Mouse (Mus musculus): ENCODE measurements at regions not wholly inside any gene's neighbourhood (a gene's known extent, or its start where the extent isn't known, plus 50 kb on each side); places are given as distances from the start of the nearest gene placed in this dataset.

DNA sequence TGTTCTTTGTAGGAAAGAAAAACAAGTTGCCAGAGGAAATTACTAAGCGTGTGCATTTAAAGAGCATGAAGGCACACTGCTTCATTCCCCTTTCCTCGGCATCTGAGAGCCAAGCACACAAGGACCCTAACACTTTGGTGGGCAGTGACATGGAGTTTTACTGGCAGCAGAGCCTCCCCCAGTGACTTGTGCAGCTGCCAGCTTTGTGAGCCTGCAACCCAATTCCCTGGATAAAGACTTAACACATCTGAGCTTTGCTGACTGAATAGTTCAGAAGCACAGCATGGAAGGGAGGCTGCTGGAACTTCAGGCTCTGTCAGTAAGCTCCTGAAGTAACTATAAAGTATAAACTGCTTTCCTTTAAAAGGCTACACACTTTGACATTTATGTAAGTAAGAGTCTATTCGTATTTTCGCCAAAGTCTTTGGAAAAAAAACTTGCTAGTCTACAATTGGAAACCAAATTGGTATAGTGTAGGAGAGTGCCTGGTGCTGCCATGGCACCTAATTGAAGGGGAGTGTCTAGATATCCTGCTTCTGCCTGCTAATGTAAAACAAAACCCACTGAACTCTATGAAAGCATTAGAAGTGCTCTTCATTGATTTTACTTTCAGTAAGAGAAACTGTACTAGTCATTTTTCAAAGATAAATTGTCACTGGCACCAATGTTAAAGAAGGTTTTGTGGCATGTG, 236.8 kb upstream of the Ttc14 start (continued):
- TF ChIP-seq USF1 (IDR thresholded peaks at IDR 0.05; ENCODE audit: low read depth, low read length): no peak
- no peak for TF ChIP-seq POLR2AphosphoS2 (IDR thresholded peaks at IDR 0.05; ENCODE audit: low read depth, low read length)
- TF ChIP-seq TBP (conservative IDR thresholded peaks at IDR 0.05; ENCODE audit: low read depth, low read length): no peak
- TF ChIP-seq CHD1 (IDR thresholded peaks at IDR 0.05; ENCODE audit: low read depth, low read length): no peak

DNA sequence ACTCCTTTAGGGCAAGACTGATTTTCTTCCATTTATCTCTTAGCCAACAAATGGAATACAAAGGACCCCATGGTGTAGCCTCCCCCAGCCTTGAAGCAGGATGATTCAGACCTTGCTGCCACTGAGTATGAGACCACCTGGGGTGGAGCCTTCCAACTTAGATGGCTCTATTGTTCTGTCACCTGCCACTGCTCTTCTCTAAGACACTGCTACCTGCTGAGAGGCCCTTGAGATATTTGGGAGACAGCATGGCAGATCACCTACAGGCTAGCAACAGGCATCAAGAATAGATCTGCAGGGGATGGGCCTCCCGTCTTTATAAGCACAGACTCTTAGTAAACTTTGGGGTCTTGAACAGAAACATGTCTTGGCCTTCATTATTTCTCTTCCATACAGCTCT, 219.0 kb upstream of the Ttc14 start:
- dilution Hi-C loops (cut with MboI; ENCODE audit: extremely low pct_ligation_motif_present, extremely low pct_unique_long_range_greater_than_20kb, low sequenced_read_pairs) (no loop called here), in situ Hi-C loops (cut with MboI; ENCODE audit: low pct_ligation_motif_present, low pct_unique_long_range_greater_than_20kb, low sequenced_read_pairs) (no loop called here)
- H3K79me2 ChIP-seq (replicated peaks; ENCODE audit: control insufficient read depth, extremely low read depth, insufficient read depth, poor library complexity, severe bottlenecking): no peaks in the 10 kb centered on the region
- H3K4me1 ChIP-seq (ENCODE audit: control insufficient read depth in 1 of 2, insufficient read depth in 2 of 2): no peaks in the 10 kb centered on the region
- DNase-seq (ENCODE audit: extremely low read depth): no peak
- no peak overlapping the region for H3K27ac ChIP-seq (ENCODE audit: insufficient read depth, low read depth)
- H3K9ac ChIP-seq (ENCODE audit: insufficient read depth, low read depth): no peak overlapping the region
- no peak overlapping the region for H3K4me2 ChIP-seq (ENCODE audit: insufficient read depth, low read depth, poor library complexity, severe bottlenecking)
- no peak for TF ChIP-seq E2F4 (IDR thresholded peaks at IDR 0.05; ENCODE audit: insufficient replicate concordance, low read depth, low read length)
- no peak for TF ChIP-seq ETS1 (conservative IDR thresholded peaks at IDR 0.05; ENCODE audit: low read depth, low read length)
- no peak for TF ChIP-seq RAD21 (IDR thresholded peaks at IDR 0.05; ENCODE audit: low read depth, low read length)
- no peak for TF ChIP-seq KAT2A (IDR thresholded peaks at IDR 0.05; ENCODE audit: insufficient replicate concordance, low read length)
- no peaks in the 10 kb centered on the region for H3K36me3 ChIP-seq (replicated peaks in 1 of 2; ENCODE audit: control insufficient read depth in 1 of 2, insufficient read depth in 1 of 2, low read length in 1 of 2)
- no peak overlapping the region for H3K4me3 ChIP-seq (replicated peaks in 1 of 3; ENCODE audit: low read depth in 2 of 3, low read length in 2 of 3, poor library complexity in 1 of 3)
- H3K27me3 ChIP-seq (replicated peaks): no peaks in the 10 kb centered on the region
- H3K9me3 ChIP-seq (replicated peaks; ENCODE audit: low read length): no peaks in the 10 kb centered on the region

DNA sequence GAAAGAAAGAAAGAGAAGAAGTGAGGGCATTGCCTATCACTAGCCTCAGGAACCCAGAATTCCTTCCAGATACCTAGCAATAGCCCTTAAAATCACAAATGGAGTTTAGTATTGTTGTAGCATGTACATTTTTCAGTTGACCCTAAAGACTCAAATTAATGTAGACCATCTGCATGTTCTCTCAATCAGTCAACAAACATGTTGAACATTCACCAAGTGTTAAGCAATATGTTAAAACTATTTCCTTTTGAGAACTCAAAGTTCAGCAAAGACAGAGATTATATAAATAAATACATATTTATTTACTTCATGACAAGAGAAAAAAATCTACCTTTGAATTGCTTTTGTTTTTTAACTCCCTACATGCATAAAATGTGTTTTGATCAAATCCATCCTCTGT, 185.4 kb upstream of the Ttc14 start:
- H3K9ac ChIP-seq (ENCODE audit: insufficient read depth, low read depth): no peak overlapping the region
- no peak for DNase-seq (ENCODE audit: extremely low read depth)
- no peaks in the 10 kb centered on the region for H3K9me3 ChIP-seq (replicated peaks; ENCODE audit: low read length)
- no peaks in the 10 kb centered on the region for H3K36me3 ChIP-seq (replicated peaks in 1 of 2; ENCODE audit: control insufficient read depth in 1 of 2, insufficient read depth in 1 of 2, low read length in 1 of 2)
- dilution Hi-C loops (cut with MboI; ENCODE audit: extremely low pct_ligation_motif_present, extremely low pct_unique_long_range_greater_than_20kb, low sequenced_read_pairs) (no loop called here), in situ Hi-C loops (cut with MboI; ENCODE audit: low pct_ligation_motif_present, low pct_unique_long_range_greater_than_20kb, low sequenced_read_pairs) (no loop called here)
- H3K27ac ChIP-seq (ENCODE audit: insufficient read depth, low read depth): no peak overlapping the region
- no peak overlapping the region for H3K4me3 ChIP-seq (replicated peaks in 1 of 3; ENCODE audit: low read depth in 2 of 3, low read length in 2 of 3, poor library complexity in 1 of 3)
- no peaks in the 10 kb centered on the region for H3K27me3 ChIP-seq (replicated peaks)
- TF ChIP-seq ZC3H11A (IDR thresholded peaks at IDR 0.05; ENCODE audit: low read depth, low read length): no peak
- TF ChIP-seq UBTF (IDR thresholded peaks at IDR 0.05; ENCODE audit: low read depth, low read length): no peak
- TF ChIP-seq GABPA (IDR thresholded peaks at IDR 0.05; ENCODE audit: insufficient replicate concordance, low read depth, low read length): no peak
- TF ChIP-seq TCF12 (IDR thresholded peaks at IDR 0.05; ENCODE audit: low read depth, low read length): no peak
- no peak for TF ChIP-seq RCOR1 (conservative IDR thresholded peaks at IDR 0.05; ENCODE audit: low read depth, low read length)
- TF ChIP-seq MAZ (IDR thresholded peaks at IDR 0.05; ENCODE audit: low read depth, low read length): no peak
- TF ChIP-seq USF1 (IDR thresholded peaks at IDR 0.05; ENCODE audit: low read depth, low read length): no peak
- no peak overlapping the region for H3K4me2 ChIP-seq (ENCODE audit: insufficient read depth, low read depth, poor library complexity, severe bottlenecking)
- no peaks in the 10 kb centered on the region for H3K79me2 ChIP-seq (replicated peaks; ENCODE audit: control insufficient read depth, extremely low read depth, insufficient read depth, poor library complexity, severe bottlenecking)
- no peaks in the 10 kb centered on the region for H3K4me1 ChIP-seq (ENCODE audit: control insufficient read depth in 1 of 2, insufficient read depth in 2 of 2)
